Mouse (Mus musculus) ES-E14 (cell line): ENCODE results near the gene Abcf2.

Experiments used
- CHD2 ChIP-seq: IDR thresholded peaks from 2 replicates; pipeline ENCODE4 v1.6.1; 2014; ENCODE audit warnings: mild to moderate bottlenecking, low read depth, low read length, inconsistent platforms
- HCFC1 ChIP-seq: IDR thresholded peaks from 2 replicates; pipeline ENCODE4 v1.6.1; 2012; ENCODE audit warnings: low read length, inconsistent platforms, borderline replicate concordance; ENCODE audit not compliant: insufficient read depth
- MAFK ChIP-seq: IDR thresholded peaks from 2 replicates; pipeline ENCODE4 v1.6.1; 2014; ENCODE audit warnings: mild to moderate bottlenecking, low read depth, low read length, inconsistent platforms; ENCODE audit not compliant: insufficient read depth
- ZC3H11A ChIP-seq: IDR thresholded peaks from 2 replicates; pipeline ENCODE4 v1.6.1; 2012; ENCODE audit warnings: low read depth, mild to moderate bottlenecking, inconsistent platforms, low read length, borderline replicate concordance
- ZNF384 ChIP-seq: IDR thresholded peaks from 2 replicates; pipeline ENCODE4 v1.6.1; 2012; ENCODE audit warnings: low read depth, low read length, inconsistent platforms

DNA sequence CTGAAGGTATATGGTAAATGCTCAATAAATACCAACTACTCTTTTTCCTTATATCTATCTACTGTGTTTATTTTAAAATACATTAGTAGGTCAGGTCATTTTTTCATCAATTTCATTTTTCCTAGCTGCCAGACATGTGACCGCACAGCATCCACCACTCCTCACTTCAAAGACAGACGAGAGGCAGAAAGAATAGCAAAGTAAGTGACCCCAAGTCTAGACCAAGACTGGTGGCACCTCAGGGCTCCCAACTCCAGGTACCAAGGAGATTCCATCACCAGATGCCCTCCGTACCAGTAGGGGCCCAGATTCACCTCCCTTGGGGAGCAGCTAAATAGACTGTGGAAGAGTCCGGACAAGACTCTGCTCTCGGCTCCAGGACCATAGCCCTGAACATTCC lies 17.1 kb upstream of the Abcf2 start:
- TF ChIP-seq HCFC1 (no peak), CHD2 (no peak), ZC3H11A (no peak), MAFK (no peak), ZNF384 (no peak)
